Mouse (Mus musculus) gastrocnemius, adult 8-10 months (tissue): ENCODE results near the gene Ssu2. TPM values are rescaled to one million over a fixed set of nuclear protein-coding genes. Genes with fewer than 3 reads are reported as not detected.

Experiments used
- DNase-seq, 2 experiments: peaks; one replicate each; pipeline ENCODE4 v3.0.0; 2022; ENCODE audit warnings: low spot score in 2 of 2
- total RNA-seq, 4 experiments: library from RNA; stranded (reverse); gene quantifications; 2 replicates each; pipeline ENCODE4 v1.2.4; 2022

Ssu2 gene
- under 1 TPM in 3 of 4 experiments, not detected in 1; 0.27 to 0.40 (median 0.31) TPM for total RNA-seq

GRCm38 (mm10) chr6:112387947-112388346 lies at the start of gene Ssu2:
TSS of gene Ssu2 (minus strand) at chr6:112388023.
- DNase-seq: no peak

GRCm38 (mm10) chr6:112426018-112426732 lies 38.4 kb upstream of the Ssu2 start:
- DNase-seq: no peak

GRCm38 (mm10) chr6:112423746-112424501 lies 36.1 kb upstream of the Ssu2 start:
- no peak for DNase-seq

GRCm38 (mm10) chr6:112420883-112421282 lies 33.1 kb upstream of the Ssu2 start:
- no peak for DNase-seq

- DNase-seq: no peak
Measured at GRCm38 (mm10) chr6:112419333-112419732, 31.5 kb upstream of the Ssu2 start.

GRCm38 (mm10) chr6:112404111-112404510 lies 16.3 kb upstream of the Ssu2 start:
- DNase-seq: no peak

- peak; percentile 73 to 89 for DNase-seq
Measured at GRCm38 (mm10) chr6:112401953-112402683, 14.3 kb upstream of the Ssu2 start.

GRCm38 (mm10) chr6:112397351-112397750 lies 9.5 kb upstream of the Ssu2 start:
- no peak for DNase-seq

GRCm38 (mm10) chr6:112396352-112396751 lies 8.5 kb upstream of the Ssu2 start:
- no peak for DNase-seq

- no peak for DNase-seq
Measured at GRCm38 (mm10) chr6:112388385-112388784, 562 bp upstream of the Ssu2 start.

GRCm38 (mm10) chr6:112386260-112386659 lies 1.6 kb downstream of the Ssu2 start:
- DNase-seq: no peak

GRCm38 (mm10) chr6:112382990-112383685 lies 4.7 kb downstream of the Ssu2 start:
- no peak for DNase-seq

GRCm38 (mm10) chr6:112379054-112379453 lies 8.8 kb downstream of the Ssu2 start:
- DNase-seq: no peak

- DNase-seq: no peak
Measured at GRCm38 (mm10) chr6:112375661-112376392, 12.0 kb downstream of the Ssu2 start.

GRCm38 (mm10) chr6:112373886-112374585 lies 13.8 kb downstream of the Ssu2 start:
- DNase-seq: no peak

- DNase-seq: no peak
Measured at GRCm38 (mm10) chr6:112365294-112365693, 22.5 kb downstream of the Ssu2 start.

- no peak for DNase-seq
Measured at GRCm38 (mm10) chr6:112364581-112364980, 23.2 kb downstream of the Ssu2 start.

GRCm38 (mm10) chr6:112362349-112362958 lies 25.4 kb downstream of the Ssu2 start:
- DNase-seq: peak in 1 of 2 experiments; percentile 46

- DNase-seq: no peak
Measured at GRCm38 (mm10) chr6:112360676-112361075, 27.1 kb downstream of the Ssu2 start.

GRCm38 (mm10) chr6:112359341-112359740 lies 28.5 kb downstream of the Ssu2 start:
- no peak for DNase-seq
